Mouse (Mus musculus) bone marrow, adult 2 months (tissue): ENCODE measurements around the gene Rab30.

Experiments
- CTCF ChIP-seq: fragments of 200-500 bp; IDR thresholded peaks from 2 replicates; pipeline ENCODE4 v1.5.1; 2011; ENCODE audit warnings: low read length, control low read depth; ENCODE audit not compliant: control insufficient read depth, insufficient read depth
- POLR2A ChIP-seq: fragments of 200-500 bp; IDR thresholded peaks from 2 replicates; pipeline ENCODE4 v1.6.1; 2011; ENCODE audit warnings: low read depth, mild to moderate bottlenecking, control low read depth, low read length, borderline replicate concordance; ENCODE audit not compliant: control insufficient read depth

DNA sequence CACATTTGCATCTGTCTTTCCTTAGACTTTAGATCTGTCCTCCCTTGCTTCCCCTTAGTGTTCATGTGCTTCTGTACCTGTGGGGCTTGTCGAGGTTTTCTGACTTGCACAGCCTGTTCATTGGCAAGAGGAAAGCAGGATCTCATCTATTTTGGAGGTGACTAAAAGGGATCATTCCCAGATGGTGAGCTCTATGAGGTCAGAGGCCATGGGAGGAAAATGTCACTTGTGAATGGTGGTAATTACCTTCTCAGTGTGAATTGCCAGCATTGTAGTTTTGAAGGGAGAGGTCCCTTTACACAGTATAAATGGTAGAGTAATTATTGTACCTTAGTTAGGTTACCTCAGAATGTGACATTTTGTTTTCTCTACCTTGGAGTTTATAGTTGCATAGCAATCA is 148.8 kb downstream of the Rab30 start:
- TF ChIP-seq CTCF (no peak), POLR2A (no peak)
